Mouse (Mus musculus): ENCODE measurements around the gene Tcaim.

GRCm38 (mm10) chr9:122864848-122865247 is 59.5 kb downstream of the Tcaim start:
- no peak for TF ChIP-seq POLR2A (IDR thresholded peaks at IDR 0.05; ENCODE audit: low read depth, low read length)
- TF ChIP-seq CTCF (conservative IDR thresholded peaks at IDR 0.05 in 1 of 2, IDR thresholded peaks at IDR 0.05 in 1 of 2; ENCODE audit: low read depth in 2 of 2, low read length in 2 of 2) = no peak
- no peak for TF ChIP-seq USF1 (IDR thresholded peaks at IDR 0.05; ENCODE audit: low read depth, low read length)
- TF ChIP-seq UBTF (IDR thresholded peaks at IDR 0.05; ENCODE audit: low read depth, low read length) = no peak
- TF ChIP-seq NRF1 (IDR thresholded peaks at IDR 0.05; ENCODE audit: low read depth, low read length) = no peak
- no peak for TF ChIP-seq MAX (IDR thresholded peaks at IDR 0.05; ENCODE audit: low read length)
- no peak for TF ChIP-seq ELF1 (IDR thresholded peaks at IDR 0.05; ENCODE audit: low read depth, low read length)
- no peak for TF ChIP-seq E2F4 (IDR thresholded peaks at IDR 0.05; ENCODE audit: insufficient replicate concordance, low read depth, low read length)
- TF ChIP-seq MAFK (IDR thresholded peaks at IDR 0.05; ENCODE audit: insufficient replicate concordance, low read length) = no peak
- no peak for TF ChIP-seq NELFE (IDR thresholded peaks at IDR 0.05; ENCODE audit: low read depth, low read length)
- TF ChIP-seq POLR2AphosphoS2 (IDR thresholded peaks at IDR 0.05; ENCODE audit: low read depth, low read length) = no peak
- no peak for TF ChIP-seq ZKSCAN1 (IDR thresholded peaks at IDR 0.05; ENCODE audit: borderline replicate concordance, low read depth, low read length)
